Mouse (Mus musculus): ENCODE measurements around the gene Slc10a3. TPM values are rescaled to one million over a fixed set of nuclear protein-coding genes. Genes with fewer than 3 reads are reported as not detected.
A peak's percentile ranks its signal among the peaks of the same experiment; 100 is the strongest.

Gene Slc10a3
- polyA plus RNA-seq (2012; rRNA removed): 20.3 and 23.5 TPM in 2 replicates

- Histone ChIP-seq H3K4me1 (ENCODE audit: control insufficient read depth, insufficient read depth, low read length) (peaks cover 2% of the 10 kb centered on the region; the same call in 1 of the 2 replicates), H3K4me3 (replicated peaks; ENCODE audit: extremely low read depth, low read depth, low read length) (peak within 1 kb of the TSS; percentile 73)
- peak; percentile 82 for DNase-seq
- TF ChIP-seq POLR2A (IDR thresholded peaks at IDR 0.05; ENCODE audit: borderline replicate concordance, extremely low read depth, low read depth, low read length) (peak; percentile 78; the same call in 1 of the 2 replicates), CTCF (IDR thresholded peaks at IDR 0.05; ENCODE audit: insufficient read depth, low read length) (no peak)
- WGBS: 29% methylated on average over 32 of the region's 32 CpGs
Observed at GRCm38 (mm10) chrX:74372888-74373549, at the start of gene Slc10a3, which contains the start of gene Ubl4a. Gene Slc10a3, minus strand, starts transcription at chrX:74373349. Gene Ubl4a, minus strand, starts transcription at chrX:74373218.

GRCm38 (mm10) chrX:74413377-74413776, 40.2 kb upstream of the Slc10a3 start:
- TF ChIP-seq CTCF (IDR thresholded peaks at IDR 0.05; ENCODE audit: insufficient read depth, low read length) (peak; percentile 47), POLR2A (IDR thresholded peaks at IDR 0.05; ENCODE audit: borderline replicate concordance, extremely low read depth, low read depth, low read length) (no peak)
- peak; percentile 33 for DNase-seq
- Histone ChIP-seq H3K4me3 (replicated peaks; ENCODE audit: extremely low read depth, low read depth, low read length) (no peak overlapping the region), H3K4me1 (ENCODE audit: control insufficient read depth, insufficient read depth, low read length) (no peaks in the 10 kb centered on the region)

- WGBS: 34% methylated on average over 2 of the region's 2 CpGs
- Histone ChIP-seq H3K4me3 (replicated peaks; ENCODE audit: extremely low read depth, low read depth, low read length) (no peak overlapping the region), H3K4me1 (ENCODE audit: control insufficient read depth, insufficient read depth, low read length) (no peaks in the 10 kb centered on the region)
- no peak for DNase-seq
- TF ChIP-seq POLR2A (IDR thresholded peaks at IDR 0.05; ENCODE audit: borderline replicate concordance, extremely low read depth, low read depth, low read length) (no peak), CTCF (IDR thresholded peaks at IDR 0.05; ENCODE audit: insufficient read depth, low read length) (no peak)
Observed at GRCm38 (mm10) chrX:74408340-74408739, 35.2 kb upstream of the Slc10a3 start.

GRCm38 (mm10) chrX:74400136-74400535, 27.0 kb upstream of the Slc10a3 start:
- no peak for TF ChIP-seq POLR2A (IDR thresholded peaks at IDR 0.05; ENCODE audit: borderline replicate concordance, extremely low read depth, low read depth, low read length)
- no peak for TF ChIP-seq CTCF (IDR thresholded peaks at IDR 0.05; ENCODE audit: insufficient read depth, low read length)
- no peak overlapping the region for H3K4me3 ChIP-seq (replicated peaks; ENCODE audit: extremely low read depth, low read depth, low read length)
- 82% methylated on average over 3 of the region's 3 CpGs for WGBS
- DNase-seq: no peak
- H3K4me1 ChIP-seq (ENCODE audit: control insufficient read depth, insufficient read depth, low read length): no peaks in the 10 kb centered on the region

GRCm38 (mm10) chrX:74392535-74393443, 19.6 kb upstream of the Slc10a3 start, which contains the start of the genes Fam3a and Ikbkg:
Gene Fam3a, minus strand, starts transcription at chrX:74393272.
Gene Ikbkg, plus strand, starts transcription at chrX:74393290.
- H3K4me1 ChIP-seq (ENCODE audit: control insufficient read depth, insufficient read depth, low read length): no peaks in the 10 kb centered on the region; the same call in 1 of the 2 replicates
- peak; percentile 64 for DNase-seq
- TF ChIP-seq POLR2A (IDR thresholded peaks at IDR 0.05; ENCODE audit: borderline replicate concordance, extremely low read depth, low read depth, low read length) (peak; percentile 88; the same call in 1 of the 2 replicates), CTCF (IDR thresholded peaks at IDR 0.05; ENCODE audit: insufficient read depth, low read length) (no peak)
- 30% methylated on average over 30 of the region's 30 CpGs for WGBS
- peak within 1 kb of the TSS; percentile 78 for H3K4me3 ChIP-seq (replicated peaks; ENCODE audit: extremely low read depth, low read depth, low read length)

- Histone ChIP-seq H3K4me3 (replicated peaks; ENCODE audit: extremely low read depth, low read depth, low read length) (no peak overlapping the region), H3K4me1 (ENCODE audit: control insufficient read depth, insufficient read depth, low read length) (no peaks in the 10 kb centered on the region; the same call in 1 of the 2 replicates)
- no peak for DNase-seq
- no peak for TF ChIP-seq POLR2A (IDR thresholded peaks at IDR 0.05; ENCODE audit: borderline replicate concordance, extremely low read depth, low read depth, low read length)
- no peak for TF ChIP-seq CTCF (IDR thresholded peaks at IDR 0.05; ENCODE audit: insufficient read depth, low read length)
Observed at GRCm38 (mm10) chrX:74388153-74388552, 15.0 kb upstream of the Slc10a3 start.

GRCm38 (mm10) chrX:74384451-74384850, 11.3 kb upstream of the Slc10a3 start:
- no peak for DNase-seq

GRCm38 (mm10) chrX:74368209-74368909, 4.8 kb downstream of the Slc10a3 start:
- Histone ChIP-seq H3K4me1 (ENCODE audit: control insufficient read depth, insufficient read depth, low read length) (peaks cover 3% of the 10 kb centered on the region; the same call in 1 of the 2 replicates), H3K4me3 (replicated peaks; ENCODE audit: extremely low read depth, low read depth, low read length) (peak overlapping the region; percentile 65)
- WGBS: 27% methylated on average over 47 of the region's 49 CpGs
- peak; percentile 64 for DNase-seq
- TF ChIP-seq CTCF (IDR thresholded peaks at IDR 0.05; ENCODE audit: insufficient read depth, low read length): no peak
- TF ChIP-seq POLR2A (IDR thresholded peaks at IDR 0.05; ENCODE audit: borderline replicate concordance, extremely low read depth, low read depth, low read length): peak; percentile 47; the same call in 1 of the 2 replicates

More at GRCm38 (mm10) chrX:74384451-74384850, 11.3 kb upstream of the Slc10a3 start:
- 84% methylated on average over 2 of the region's 2 CpGs for WGBS
- TF ChIP-seq CTCF (IDR thresholded peaks at IDR 0.05; ENCODE audit: insufficient read depth, low read length) (no peak), POLR2A (IDR thresholded peaks at IDR 0.05; ENCODE audit: borderline replicate concordance, extremely low read depth, low read depth, low read length) (no peak)
- Histone ChIP-seq H3K4me3 (replicated peaks; ENCODE audit: extremely low read depth, low read depth, low read length) (no peak overlapping the region), H3K4me1 (ENCODE audit: control insufficient read depth, insufficient read depth, low read length) (no peaks in the 10 kb centered on the region)

- TF ChIP-seq CTCF (IDR thresholded peaks at IDR 0.05; ENCODE audit: insufficient read depth, low read length) (no peak), POLR2A (IDR thresholded peaks at IDR 0.05; ENCODE audit: borderline replicate concordance, extremely low read depth, low read depth, low read length) (no peak)
- WGBS: 62% methylated on average over 10 of the region's 10 CpGs
Observed at GRCm38 (mm10) chrX:74367512-74367911, 5.6 kb downstream of the Slc10a3 start.

More at GRCm38 (mm10) chrX:74367512-74367911, 5.6 kb downstream of the Slc10a3 start:
- DNase-seq: no peak
- Histone ChIP-seq H3K4me3 (replicated peaks; ENCODE audit: extremely low read depth, low read depth, low read length) (peak overlapping the region; percentile 63), H3K4me1 (ENCODE audit: control insufficient read depth, insufficient read depth, low read length) (peaks cover 3% of the 10 kb centered on the region; the same call in 1 of the 2 replicates)

All from lung, adult 2 months (tissue).